Mouse (Mus musculus): ENCODE data around the gene Uqcrc1. TPM values are rescaled to one million over a fixed set of nuclear protein-coding genes. Genes with fewer than 3 reads are reported as not detected.
A peak's percentile ranks its signal among the peaks of the same experiment; 100 is the strongest.

The Uqcrc1 gene
- total RNA-seq, 1 experiment = 354 TPM

GRCm38 (mm10) chr9:108992085-108992469, 55.6 kb downstream of the Uqcrc1 start:
- H3K9me3 ChIP-seq (ENCODE audit: control insufficient read depth, insufficient read depth, low read depth, low read length) = no peaks in the 10 kb centered on the region
- no peak for DNase-seq (ENCODE audit: low read depth, low spot score)
- peak overlapping the region; percentile 63 to 72 for H3K4me3 ChIP-seq (ENCODE audit: insufficient read depth in 1 of 2, low read depth in 1 of 2, low read length in 2 of 2, poor library complexity in 1 of 2, severe bottlenecking in 1 of 2)
- in situ Hi-C loops (cut with MboI; ENCODE audit: low sequenced_read_pairs in 2 of 2, unreplicated experiment in 2 of 2) = no loop called here
- H3K9ac ChIP-seq (ENCODE audit: insufficient read depth, low read depth, low read length, poor library complexity, severe bottlenecking) = peak overlapping the region; percentile 73
- H3K4me1 ChIP-seq (ENCODE audit: control insufficient read depth in 2 of 2, insufficient read depth in 2 of 2, low read length in 2 of 2, poor library complexity in 1 of 2) = peaks cover 4 to 13% of the 10 kb centered on the region in 2 experiments; a peak in 3 of 4 replicates
- TF ChIP-seq ZNF384 (IDR thresholded peaks at IDR 0.05; ENCODE audit: low read depth, low read length) = no peak
- no peak for TF ChIP-seq MAFK (IDR thresholded peaks at IDR 0.05; ENCODE audit: insufficient read depth, low read depth, low read length)
- no peak for TF ChIP-seq CHD2 (IDR thresholded peaks at IDR 0.05; ENCODE audit: low read depth, low read length)
- TF ChIP-seq HCFC1 (IDR thresholded peaks at IDR 0.05; ENCODE audit: borderline replicate concordance, insufficient read depth, low read length) = no peak
- no peak for TF ChIP-seq ZC3H11A (IDR thresholded peaks at IDR 0.05; ENCODE audit: borderline replicate concordance, low read depth, low read length)
- H3K36me3 ChIP-seq (ENCODE audit: control insufficient read depth, insufficient read depth, low read length, poor library complexity, severe bottlenecking) = no peaks in the 10 kb centered on the region
- H3K27ac ChIP-seq (ENCODE audit: insufficient read depth, low read depth, low read length, poor library complexity, severe bottlenecking) = no peak overlapping the region

- DNase-seq (ENCODE audit: low read depth, low spot score) = no peak
- in situ Hi-C loops (cut with MboI; ENCODE audit: low sequenced_read_pairs in 2 of 2, unreplicated experiment in 2 of 2) = no loop called here
- peaks cover 3 to 8% of the 10 kb centered on the region in 2 experiments; a peak in 3 of 4 replicates for H3K4me1 ChIP-seq (ENCODE audit: control insufficient read depth in 2 of 2, insufficient read depth in 2 of 2, low read length in 2 of 2, poor library complexity in 1 of 2)
- TF ChIP-seq MAFK (IDR thresholded peaks at IDR 0.05; ENCODE audit: insufficient read depth, low read depth, low read length) (no peak), ZC3H11A (IDR thresholded peaks at IDR 0.05; ENCODE audit: borderline replicate concordance, low read depth, low read length) (no peak), ZNF384 (IDR thresholded peaks at IDR 0.05; ENCODE audit: low read depth, low read length) (no peak), HCFC1 (IDR thresholded peaks at IDR 0.05; ENCODE audit: borderline replicate concordance, insufficient read depth, low read length) (no peak), CHD2 (IDR thresholded peaks at IDR 0.05; ENCODE audit: low read depth, low read length) (no peak)
- no peaks in the 10 kb centered on the region for H3K9me3 ChIP-seq (ENCODE audit: control insufficient read depth, insufficient read depth, low read depth, low read length)
- H3K9ac ChIP-seq (ENCODE audit: insufficient read depth, low read depth, low read length, poor library complexity, severe bottlenecking) = no peak overlapping the region
- H3K27ac ChIP-seq (ENCODE audit: insufficient read depth, low read depth, low read length, poor library complexity, severe bottlenecking) = no peak overlapping the region
- no peak overlapping the region for H3K4me3 ChIP-seq (ENCODE audit: insufficient read depth in 1 of 2, low read depth in 1 of 2, low read length in 2 of 2, poor library complexity in 1 of 2, severe bottlenecking in 1 of 2)
- H3K36me3 ChIP-seq (ENCODE audit: control insufficient read depth, insufficient read depth, low read length, poor library complexity, severe bottlenecking) = no peaks in the 10 kb centered on the region
Observed at GRCm38 (mm10) chr9:108992620-108993361, 56.4 kb downstream of the Uqcrc1 start.

GRCm38 (mm10) chr9:108996411-108996810, 60.0 kb downstream of the Uqcrc1 start:
- H3K36me3 ChIP-seq (ENCODE audit: control insufficient read depth, insufficient read depth, low read length, poor library complexity, severe bottlenecking) = no peaks in the 10 kb centered on the region
- no peak overlapping the region for H3K9ac ChIP-seq (ENCODE audit: insufficient read depth, low read depth, low read length, poor library complexity, severe bottlenecking)
- H3K4me3 ChIP-seq (ENCODE audit: insufficient read depth in 1 of 2, low read depth in 1 of 2, low read length in 2 of 2, poor library complexity in 1 of 2, severe bottlenecking in 1 of 2) = no peak overlapping the region
- DNase-seq (ENCODE audit: low read depth, low spot score) = no peak
- peaks cover 2 to 4% of the 10 kb centered on the region in 2 experiments; a peak in 2 of 4 replicates for H3K4me1 ChIP-seq (ENCODE audit: control insufficient read depth in 2 of 2, insufficient read depth in 2 of 2, low read length in 2 of 2, poor library complexity in 1 of 2)
- no peak overlapping the region for H3K27ac ChIP-seq (ENCODE audit: insufficient read depth, low read depth, low read length, poor library complexity, severe bottlenecking)
- no peaks in the 10 kb centered on the region for H3K9me3 ChIP-seq (ENCODE audit: control insufficient read depth, insufficient read depth, low read depth, low read length)
- no peak for TF ChIP-seq CHD2 (IDR thresholded peaks at IDR 0.05; ENCODE audit: low read depth, low read length)
- no peak for TF ChIP-seq HCFC1 (IDR thresholded peaks at IDR 0.05; ENCODE audit: borderline replicate concordance, insufficient read depth, low read length)
- no peak for TF ChIP-seq MAFK (IDR thresholded peaks at IDR 0.05; ENCODE audit: insufficient read depth, low read depth, low read length)
- no peak for TF ChIP-seq ZC3H11A (IDR thresholded peaks at IDR 0.05; ENCODE audit: borderline replicate concordance, low read depth, low read length)
- no peak for TF ChIP-seq ZNF384 (IDR thresholded peaks at IDR 0.05; ENCODE audit: low read depth, low read length)
- in situ Hi-C loops (cut with MboI; ENCODE audit: low sequenced_read_pairs in 2 of 2, unreplicated experiment in 2 of 2) = no loop called here

- Histone ChIP-seq H3K36me3 (ENCODE audit: control insufficient read depth, insufficient read depth, low read length, poor library complexity, severe bottlenecking) (no peaks in the 10 kb centered on the region), H3K9ac (ENCODE audit: insufficient read depth, low read depth, low read length, poor library complexity, severe bottlenecking) (no peak overlapping the region), H3K9me3 (ENCODE audit: control insufficient read depth, insufficient read depth, low read depth, low read length) (no peaks in the 10 kb centered on the region), H3K27ac (ENCODE audit: insufficient read depth, low read depth, low read length, poor library complexity, severe bottlenecking) (no peak overlapping the region), H3K4me3 (ENCODE audit: insufficient read depth in 1 of 2, low read depth in 1 of 2, low read length in 2 of 2, poor library complexity in 1 of 2, severe bottlenecking in 1 of 2) (no peak overlapping the region), H3K4me1 (ENCODE audit: control insufficient read depth in 2 of 2, insufficient read depth in 2 of 2, low read length in 2 of 2, poor library complexity in 1 of 2) (peaks cover 0 to 4% of the 10 kb centered on the region in 2 experiments; a peak in 2 of 4 replicates)
- in situ Hi-C loops (cut with MboI; ENCODE audit: low sequenced_read_pairs in 2 of 2, unreplicated experiment in 2 of 2) = no loop called here
- no peak for DNase-seq (ENCODE audit: low read depth, low spot score)
- no peak for TF ChIP-seq HCFC1 (IDR thresholded peaks at IDR 0.05; ENCODE audit: borderline replicate concordance, insufficient read depth, low read length)
- TF ChIP-seq ZNF384 (IDR thresholded peaks at IDR 0.05; ENCODE audit: low read depth, low read length) = no peak
- TF ChIP-seq ZC3H11A (IDR thresholded peaks at IDR 0.05; ENCODE audit: borderline replicate concordance, low read depth, low read length) = no peak
Observed at GRCm38 (mm10) chr9:108998287-108999166, 62.1 kb downstream of the Uqcrc1 start.

All from ES-E14 (cell line).